Mouse (Mus musculus): ENCODE measurements at regions not wholly inside any gene's neighbourhood (a gene's known extent, or its start where the extent isn't known, plus 50 kb on each side); places are given as distances from the start of the nearest gene placed in this dataset.

DNA sequence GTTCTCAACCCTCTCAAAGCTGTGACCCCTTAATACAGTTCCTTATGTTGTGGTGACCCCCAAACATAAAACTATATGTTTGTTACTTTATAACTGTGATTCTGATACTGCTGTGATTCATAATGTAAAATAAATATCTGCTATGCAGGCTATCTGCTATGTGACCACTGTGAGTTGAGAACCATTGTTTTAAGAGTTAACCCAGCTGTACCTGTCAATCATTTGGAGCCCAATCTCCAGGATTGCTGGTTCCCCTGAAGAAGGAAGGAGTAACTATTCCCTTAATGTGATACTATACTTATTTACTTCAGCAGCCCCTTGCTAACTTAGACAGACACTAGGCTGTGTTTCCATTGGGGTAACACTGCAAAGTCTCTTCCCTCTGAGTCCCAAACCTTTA lies 400.5 kb downstream of the Nbas start:
- no peak for DNase-seq (ENCODE audit: low read depth, low spot score)

DNA sequence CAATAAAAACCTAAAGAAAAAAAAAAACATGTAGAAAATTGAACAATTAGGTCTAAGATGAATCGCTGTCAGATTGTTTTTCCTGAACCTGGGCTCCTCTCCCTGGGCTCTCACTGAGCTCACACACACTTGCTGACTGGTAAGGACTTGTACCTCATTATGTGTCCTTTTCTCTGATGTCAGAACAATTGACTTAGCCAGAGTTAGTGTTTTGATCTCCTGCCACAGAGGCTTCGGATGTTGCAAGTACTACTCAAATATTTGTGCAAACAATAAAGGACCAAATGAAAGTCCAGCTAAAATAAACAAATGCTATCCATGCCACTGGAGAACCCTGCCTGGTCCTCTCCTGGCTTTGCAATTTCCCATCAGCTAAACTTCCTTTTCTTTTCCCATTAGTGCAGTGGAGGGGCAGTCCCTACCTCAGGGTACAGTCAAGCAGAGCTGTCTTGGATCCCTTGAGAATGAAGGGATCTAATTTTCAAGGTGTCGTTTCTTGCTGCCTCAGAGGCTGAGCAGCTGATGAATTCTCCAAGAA lies 399.6 kb downstream of the Nbas start:
- DNase-seq (ENCODE audit: low read depth, low spot score) = no peak

DNA sequence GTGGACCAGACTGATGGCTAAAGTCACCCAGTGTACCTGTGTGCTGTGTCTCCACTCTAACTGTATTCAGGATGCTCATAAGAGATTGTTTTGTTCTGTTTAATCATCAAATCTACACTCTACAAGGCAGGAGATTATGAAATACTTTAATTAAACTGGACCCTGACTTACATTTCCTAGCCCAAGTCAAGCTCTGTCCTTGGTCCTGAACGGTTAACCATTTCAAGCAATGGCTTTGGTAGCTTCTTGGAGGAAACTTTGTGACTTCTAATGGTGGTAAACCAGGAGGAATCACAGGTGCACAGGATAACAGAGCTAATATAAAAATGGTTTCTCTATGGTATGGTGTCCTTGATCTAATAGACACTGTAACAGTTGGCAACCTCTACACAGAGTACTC lies 370.4 kb downstream of the Nbas start:
- DNase-seq (ENCODE audit: low read depth, low spot score) = no peak
